Mouse (Mus musculus) heart, adult 8-10 months (tissue): ENCODE measurements at regions not wholly inside any gene's neighbourhood (a gene's known extent, or its start where the extent isn't known, plus 50 kb on each side); places are given as distances from the start of the nearest gene placed in this dataset.
A peak's percentile ranks its signal among the peaks of the same experiment; 100 is the strongest.

Experiments
- DNase-seq: peaks from one replicate; pipeline ENCODE4 v3.0.0; 2022; ENCODE audit warnings: low spot score

GRCm38 (mm10) chr1:159398643-159399042, 124.9 kb upstream of the Tnr start:
- DNase-seq = no peak

- no peak for DNase-seq
Measured at GRCm38 (mm10) chr1:159406317-159406716, 117.3 kb upstream of the Tnr start.

GRCm38 (mm10) chr1:159406781-159407180, 116.8 kb upstream of the Tnr start:
- no peak for DNase-seq

- DNase-seq = no peak
Measured at GRCm38 (mm10) chr1:159413374-159413773, 110.2 kb upstream of the Tnr start.

GRCm38 (mm10) chr1:159415656-159416055, 107.9 kb upstream of the Tnr start:
- DNase-seq = peak; percentile 37

- no peak for DNase-seq
Measured at GRCm38 (mm10) chr1:159417176-159417575, 106.4 kb upstream of the Tnr start.

- no peak for DNase-seq
Measured at GRCm38 (mm10) chr1:159419301-159419965, 104.1 kb upstream of the Tnr start.

- no peak for DNase-seq
Measured at GRCm38 (mm10) chr1:159420189-159420588, 103.4 kb upstream of the Tnr start.

GRCm38 (mm10) chr1:159423694-159424093, 99.9 kb upstream of the Tnr start:
- DNase-seq = no peak

- DNase-seq = no peak
Measured at GRCm38 (mm10) chr1:159429926-159430325, 93.6 kb upstream of the Tnr start.

- DNase-seq = no peak
Measured at GRCm38 (mm10) chr1:159433521-159433920, 90.0 kb upstream of the Tnr start.

GRCm38 (mm10) chr1:159440770-159441169, 82.8 kb upstream of the Tnr start:
- no peak for DNase-seq

- no peak for DNase-seq
Measured at GRCm38 (mm10) chr1:159444093-159444492, 79.5 kb upstream of the Tnr start.

GRCm38 (mm10) chr1:159445465-159445864, 78.1 kb upstream of the Tnr start:
- DNase-seq = no peak

- DNase-seq = no peak
Measured at GRCm38 (mm10) chr1:159451462-159451861, 72.1 kb upstream of the Tnr start.

- no peak for DNase-seq
Measured at GRCm38 (mm10) chr1:159460876-159461275, 62.7 kb upstream of the Tnr start.

- no peak for DNase-seq
Measured at GRCm38 (mm10) chr1:159470941-159471340, 52.6 kb upstream of the Tnr start.
